Mouse (Mus musculus) thymus, postnatal 25 days (tissue): ENCODE measurements around the gene Rce1.

ENCODE experiments used
- DNase-seq: peaks from one replicate; pipeline ENCODE4 v3.0.0; 2022

Rce1 gene

GRCm38 (mm10) chr19:4625179-4625828 is at the start of gene Rce1:
TSS of gene Rce1 (minus strand) at chr19:4625641.
- peak; percentile 91 for DNase-seq

GRCm38 (mm10) chr19:4672401-4672800 is 47.0 kb upstream of the Rce1 start:
- no peak for DNase-seq

- DNase-seq = no peak
These were observed 45.3 kb upstream of the Rce1 start for GRCm38 (mm10) chr19:4670776-4671175.

- no peak for DNase-seq
These were observed 41.4 kb upstream of the Rce1 start for GRCm38 (mm10) chr19:4666815-4667214.

GRCm38 (mm10) chr19:4658156-4658555 is 32.7 kb upstream of the Rce1 start:
- DNase-seq = no peak

- no peak for DNase-seq
These were observed 21.6 kb upstream of the Rce1 start for GRCm38 (mm10) chr19:4646917-4647492.

GRCm38 (mm10) chr19:4644271-4644670 is 18.8 kb upstream of the Rce1 start:
- no peak for DNase-seq

- no peak for DNase-seq
These were observed 10.5 kb upstream of the Rce1 start for GRCm38 (mm10) chr19:4635986-4636385.

- peak; percentile 40 for DNase-seq
These were observed 3.4 kb upstream of the Rce1 start for GRCm38 (mm10) chr19:4628819-4629218.

- DNase-seq = no peak
These were observed 541 bp upstream of the Rce1 start for GRCm38 (mm10) chr19:4625829-4626535.

GRCm38 (mm10) chr19:4624406-4625178 is 849 bp downstream of the Rce1 start:
- no peak for DNase-seq

- no peak for DNase-seq
These were observed 1.4 kb downstream of the Rce1 start for GRCm38 (mm10) chr19:4624006-4624405.

GRCm38 (mm10) chr19:4623419-4623818 is 2.0 kb downstream of the Rce1 start:
- no peak for DNase-seq

- DNase-seq = no peak
These were observed 2.7 kb downstream of the Rce1 start for GRCm38 (mm10) chr19:4622780-4623179.

GRCm38 (mm10) chr19:4620721-4621120 is 4.7 kb downstream of the Rce1 start:
- DNase-seq = no peak

- no peak for DNase-seq
These were observed 6.0 kb downstream of the Rce1 start for GRCm38 (mm10) chr19:4619461-4619860.

- no peak for DNase-seq
These were observed 7.3 kb downstream of the Rce1 start for GRCm38 (mm10) chr19:4618183-4618582.

- no peak for DNase-seq
These were observed 8.9 kb downstream of the Rce1 start for GRCm38 (mm10) chr19:4616546-4616945.

GRCm38 (mm10) chr19:4615151-4616093 is 10.0 kb downstream of the Rce1 start, which contains the start of gene Lrfn4:
TSS of gene Lrfn4 (minus strand) at chr19:4615667.
- DNase-seq = peak; percentile 50

- DNase-seq = no peak
These were observed 10.9 kb downstream of the Rce1 start for GRCm38 (mm10) chr19:4614305-4615150.
